Mouse (Mus musculus): Measurements from ENCODE around the gene Rxra. TPM values are rescaled to one million over a fixed set of nuclear protein-coding genes. Genes with fewer than 3 reads are reported as not detected.

Gene Rxra
- total and polyA plus RNA-seq, 3 experiments = 2.1 to 5.5 (median 2.4) TPM

DNA sequence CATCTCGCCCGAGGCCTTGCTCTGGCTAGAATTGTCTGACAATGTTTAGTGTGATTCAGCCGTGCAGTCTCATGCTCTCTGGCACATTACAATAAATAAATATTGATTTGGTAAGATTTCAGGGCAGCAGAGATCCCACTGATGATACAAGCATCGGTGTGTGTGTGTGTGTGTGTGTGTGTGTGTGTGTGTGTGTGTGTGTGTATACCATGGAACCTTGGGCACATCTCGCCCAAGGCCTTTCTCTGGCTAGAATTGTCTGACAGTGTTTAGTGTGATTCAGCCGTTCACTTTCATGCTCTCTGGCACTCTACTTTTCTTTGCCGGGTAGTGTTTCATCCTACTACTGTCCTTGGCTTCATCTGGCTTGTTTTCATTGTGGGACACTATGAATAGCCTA is 130.5 kb downstream of the Rxra start:
- no peaks in the 10 kb centered on the region for H3K36me3 ChIP-seq (replicated peaks in 1 of 2; ENCODE audit: control insufficient read depth in 1 of 2, insufficient read depth in 1 of 2, low read length in 1 of 2)

DNA sequence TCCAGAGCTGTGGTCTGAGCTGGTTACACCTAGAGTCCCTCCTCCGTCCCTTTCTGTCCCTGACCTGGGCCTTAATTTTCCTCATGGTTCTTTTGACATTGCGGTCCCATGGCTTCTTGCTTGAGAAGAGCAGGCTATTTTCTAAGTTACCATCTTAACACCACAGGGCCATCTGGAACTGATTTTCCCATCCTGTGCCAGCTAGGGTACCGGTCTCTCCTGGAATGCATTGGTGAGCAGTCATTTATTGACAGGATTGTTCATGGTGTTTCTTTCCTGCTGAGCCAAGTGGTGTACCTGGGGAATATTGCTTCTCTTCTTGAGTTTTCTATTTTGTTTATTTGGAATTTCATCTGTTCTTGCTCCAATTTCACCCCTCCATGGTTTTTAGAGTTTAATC is 131.4 kb downstream of the Rxra start:
- in situ Hi-C loops (cut with MboI; ENCODE audit: low pct_ligation_motif_present, low pct_unique_long_range_greater_than_20kb, low sequenced_read_pairs) = no loop called here
- DNase-seq (ENCODE audit: extremely low read depth) = no peak
- Histone ChIP-seq H3K4me2 (ENCODE audit: insufficient read depth, low read depth, poor library complexity, severe bottlenecking) (no peak overlapping the region), H3K36me3 (replicated peaks in 1 of 2; ENCODE audit: control insufficient read depth in 1 of 2, insufficient read depth in 1 of 2, low read length in 1 of 2) (no peaks in the 10 kb centered on the region), H3K4me3 (replicated peaks in 1 of 3; ENCODE audit: low read depth in 2 of 3, low read length in 2 of 3, poor library complexity in 1 of 3) (no peak overlapping the region), H3K27me3 (replicated peaks) (peaks cover 85% of the 10 kb centered on the region), H3K9me3 (replicated peaks; ENCODE audit: low read length) (peaks cover 7% of the 10 kb centered on the region), H3K9ac (ENCODE audit: insufficient read depth, low read depth) (no peak overlapping the region), H3K4me1 (ENCODE audit: control insufficient read depth in 1 of 2, insufficient read depth in 2 of 2) (no peaks in the 10 kb centered on the region), H3K27ac (ENCODE audit: insufficient read depth, low read depth) (no peak overlapping the region), H3K79me2 (replicated peaks; ENCODE audit: control insufficient read depth, extremely low read depth, insufficient read depth, poor library complexity, severe bottlenecking) (no peaks in the 10 kb centered on the region)
- TF ChIP-seq CHD2 (IDR thresholded peaks at IDR 0.05; ENCODE audit: low read length) (no peak), GABPA (IDR thresholded peaks at IDR 0.05; ENCODE audit: insufficient replicate concordance, low read depth, low read length) (no peak), ELF1 (IDR thresholded peaks at IDR 0.05; ENCODE audit: low read depth, low read length) (no peak), RCOR1 (conservative IDR thresholded peaks at IDR 0.05; ENCODE audit: low read depth, low read length) (no peak), IRF4 (IDR thresholded peaks at IDR 0.05; ENCODE audit: low read depth, low read length) (no peak), JUND (conservative IDR thresholded peaks at IDR 0.05; ENCODE audit: low read depth, low read length) (no peak), CTCF (conservative IDR thresholded peaks at IDR 0.05 in 1 of 2, IDR thresholded peaks at IDR 0.05 in 1 of 2; ENCODE audit: low read depth in 2 of 2, low read length in 2 of 2) (no peak), MAZ (IDR thresholded peaks at IDR 0.05; ENCODE audit: low read depth, low read length) (no peak), E2F4 (IDR thresholded peaks at IDR 0.05; ENCODE audit: insufficient replicate concordance, low read depth, low read length) (no peak), TBP (conservative IDR thresholded peaks at IDR 0.05; ENCODE audit: low read depth, low read length) (no peak), EP300 (IDR thresholded peaks at IDR 0.05; ENCODE audit: low read length) (no peak)
- dilution Hi-C loops (cut with MboI; ENCODE audit: extremely low pct_ligation_motif_present, extremely low pct_unique_long_range_greater_than_20kb, low sequenced_read_pairs) = no loop called here

More for the DNA sequence above, 130.5 kb downstream of the Rxra start:
- in situ Hi-C loops (cut with MboI; ENCODE audit: low pct_ligation_motif_present, low pct_unique_long_range_greater_than_20kb, low sequenced_read_pairs) = no loop called here
- H3K4me1 ChIP-seq (ENCODE audit: control insufficient read depth in 1 of 2, insufficient read depth in 2 of 2) = no peaks in the 10 kb centered on the region
- DNase-seq (ENCODE audit: extremely low read depth) = no peak
- peaks cover 89% of the 10 kb centered on the region for H3K27me3 ChIP-seq (replicated peaks)
- H3K9ac ChIP-seq (ENCODE audit: insufficient read depth, low read depth) = no peak overlapping the region
- H3K4me3 ChIP-seq (replicated peaks in 1 of 3; ENCODE audit: low read depth in 2 of 3, low read length in 2 of 3, poor library complexity in 1 of 3) = no peak overlapping the region
- H3K79me2 ChIP-seq (replicated peaks; ENCODE audit: control insufficient read depth, extremely low read depth, insufficient read depth, poor library complexity, severe bottlenecking) = no peaks in the 10 kb centered on the region
- H3K9me3 ChIP-seq (replicated peaks; ENCODE audit: low read length) = peaks cover 5% of the 10 kb centered on the region
- dilution Hi-C loops (cut with MboI; ENCODE audit: extremely low pct_ligation_motif_present, extremely low pct_unique_long_range_greater_than_20kb, low sequenced_read_pairs) = no loop called here
- no peak overlapping the region for H3K4me2 ChIP-seq (ENCODE audit: insufficient read depth, low read depth, poor library complexity, severe bottlenecking)
- no peak overlapping the region for H3K27ac ChIP-seq (ENCODE audit: insufficient read depth, low read depth)
- no peak for TF ChIP-seq TBP (conservative IDR thresholded peaks at IDR 0.05; ENCODE audit: low read depth, low read length)
- TF ChIP-seq RAD21 (IDR thresholded peaks at IDR 0.05; ENCODE audit: low read depth, low read length) = no peak
- no peak for TF ChIP-seq ZKSCAN1 (IDR thresholded peaks at IDR 0.05; ENCODE audit: borderline replicate concordance, low read depth, low read length)
- no peak for TF ChIP-seq UBTF (IDR thresholded peaks at IDR 0.05; ENCODE audit: low read depth, low read length)
- no peak for TF ChIP-seq ETS1 (conservative IDR thresholded peaks at IDR 0.05; ENCODE audit: low read depth, low read length)
- TF ChIP-seq CHD2 (IDR thresholded peaks at IDR 0.05; ENCODE audit: low read length) = no peak
- TF ChIP-seq RCOR1 (conservative IDR thresholded peaks at IDR 0.05; ENCODE audit: low read depth, low read length) = no peak
- no peak for TF ChIP-seq IRF4 (IDR thresholded peaks at IDR 0.05; ENCODE audit: low read depth, low read length)
- TF ChIP-seq E2F4 (IDR thresholded peaks at IDR 0.05; ENCODE audit: insufficient replicate concordance, low read depth, low read length) = no peak
- no peak for TF ChIP-seq MAX (IDR thresholded peaks at IDR 0.05; ENCODE audit: low read length)
- TF ChIP-seq MXI1 (IDR thresholded peaks at IDR 0.05; ENCODE audit: low read depth, low read length) = no peak
- no peak for TF ChIP-seq ZMIZ1 (IDR thresholded peaks at IDR 0.05; ENCODE audit: low read depth, low read length)
- no peak for TF ChIP-seq HCFC1 (IDR thresholded peaks at IDR 0.05; ENCODE audit: low read depth, low read length)
- TF ChIP-seq SMC3 (IDR thresholded peaks at IDR 0.05; ENCODE audit: low read depth, low read length) = no peak
- TF ChIP-seq ELF1 (IDR thresholded peaks at IDR 0.05; ENCODE audit: low read depth, low read length) = no peak
- TF ChIP-seq NELFE (IDR thresholded peaks at IDR 0.05; ENCODE audit: low read depth, low read length) = no peak
- TF ChIP-seq MAZ (IDR thresholded peaks at IDR 0.05; ENCODE audit: low read depth, low read length) = no peak

Measured in CH12.LX (cell line).